Mouse (Mus musculus) right cerebral cortex, postnatal 4 days (tissue): ENCODE results near the gene Prdm1.

Source experiments
- DNase-seq: peaks from one replicate; pipeline ENCODE4 v3.0.0-alpha.2; 2022

Prdm1 gene

GRCm38 (mm10) chr10:44492815-44493525, 35.3 kb downstream of the Prdm1 start:
- no peak for DNase-seq

- DNase-seq: no peak
Observed at GRCm38 (mm10) chr10:44490899-44491422, 37.3 kb downstream of the Prdm1 start.

GRCm38 (mm10) chr10:44487132-44487531, 41.2 kb downstream of the Prdm1 start:
- no peak for DNase-seq

- DNase-seq: no peak
Observed at GRCm38 (mm10) chr10:44484077-44484476, 44.2 kb downstream of the Prdm1 start.

- DNase-seq: no peak
Observed at GRCm38 (mm10) chr10:44483116-44483515, 45.2 kb downstream of the Prdm1 start.

- DNase-seq: no peak
Observed at GRCm38 (mm10) chr10:44481379-44481778, 46.9 kb downstream of the Prdm1 start.

- DNase-seq: no peak
Observed at GRCm38 (mm10) chr10:44479286-44479685, 49.0 kb downstream of the Prdm1 start.

GRCm38 (mm10) chr10:44478091-44478490, 50.2 kb downstream of the Prdm1 start:
- no peak for DNase-seq

- DNase-seq: no peak
Observed at GRCm38 (mm10) chr10:44477240-44477639, 51.1 kb downstream of the Prdm1 start.

GRCm38 (mm10) chr10:44476523-44476922, 51.8 kb downstream of the Prdm1 start:
- no peak for DNase-seq

GRCm38 (mm10) chr10:44475376-44475775, 52.9 kb downstream of the Prdm1 start:
- no peak for DNase-seq

GRCm38 (mm10) chr10:44474256-44474655, 54.0 kb downstream of the Prdm1 start:
- DNase-seq: no peak

GRCm38 (mm10) chr10:44465618-44466017, 62.7 kb downstream of the Prdm1 start:
- no peak for DNase-seq

GRCm38 (mm10) chr10:44464563-44464962, 63.7 kb downstream of the Prdm1 start:
- no peak for DNase-seq

- DNase-seq: no peak
Observed at GRCm38 (mm10) chr10:44463856-44464255, 64.4 kb downstream of the Prdm1 start.

- no peak for DNase-seq
Observed at GRCm38 (mm10) chr10:44462351-44462750, 66.0 kb downstream of the Prdm1 start.

- no peak for DNase-seq
Observed at GRCm38 (mm10) chr10:44461063-44461462, 67.2 kb downstream of the Prdm1 start.

GRCm38 (mm10) chr10:44460095-44460810, 68.0 kb downstream of the Prdm1 start:
- DNase-seq: peak; percentile 74

- DNase-seq: no peak
Observed at GRCm38 (mm10) chr10:44459321-44460000, 68.8 kb downstream of the Prdm1 start.

- peak; percentile 44 for DNase-seq
Observed at GRCm38 (mm10) chr10:44458534-44459315, 69.6 kb downstream of the Prdm1 start.

GRCm38 (mm10) chr10:44457791-44458533, 70.3 kb downstream of the Prdm1 start:
- DNase-seq: no peak
